Mouse (Mus musculus): ENCODE measurements around the gene Per1.

DNA sequence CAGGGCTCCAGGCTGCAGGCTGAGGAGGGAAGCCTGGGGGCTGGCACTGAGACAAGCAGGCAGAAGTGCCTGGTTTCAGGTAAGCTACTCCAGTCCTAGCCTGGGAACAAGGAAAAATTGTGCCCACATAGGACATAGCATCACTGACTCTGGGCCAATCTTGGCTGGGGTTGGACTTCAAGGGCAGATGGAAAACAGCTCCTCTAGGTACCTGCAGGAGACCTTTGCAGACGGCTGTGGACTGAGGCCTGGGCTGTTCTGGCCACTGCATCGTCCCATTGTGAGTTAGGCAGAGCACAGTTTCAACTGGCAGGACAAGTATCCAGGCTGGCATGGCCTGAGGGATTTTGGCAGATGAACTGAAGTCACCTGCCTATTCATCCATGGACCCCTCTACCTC, 10.8 kb downstream of the Per1 start:
- TF ChIP-seq CTCF (IDR thresholded peaks at IDR 0.05; ENCODE audit: extremely low read depth, insufficient read depth, low read length) (no peak), POLR2A (IDR thresholded peaks at IDR 0.05; ENCODE audit: extremely low read depth, insufficient read depth, low read length) (no peak)
